In the genomic region with DNA sequence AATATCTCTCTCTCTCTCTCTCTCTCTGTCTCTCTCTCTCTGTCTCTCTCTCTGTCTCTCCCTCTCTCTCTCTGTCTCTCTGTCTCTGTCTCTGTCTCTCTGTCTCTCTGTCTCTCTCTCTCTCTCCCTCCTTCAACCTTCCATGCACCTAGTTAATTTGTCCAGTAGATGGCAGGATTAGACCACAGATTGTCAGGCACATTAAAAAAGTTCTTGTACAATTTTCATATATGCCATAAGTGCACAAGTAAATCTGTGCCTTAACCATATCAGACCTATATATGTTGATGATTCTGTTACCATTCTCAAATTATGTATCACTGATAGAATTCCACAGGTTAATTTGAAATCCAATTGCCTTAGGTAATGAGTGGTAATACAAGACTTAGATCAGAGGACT, we compare ENCODE assay signal across 10 mouse cellular contexts.
DNase-seq lines count a peak whose midpoint lies in the region; ATAC-seq and TF ChIP-seq lines count a peak whose summit lies in the region.
"Had no signal": no experiment of that assay in that cellular context is flagged by ENCODE, and none has a peak within 500 bp of the region (broad histone marks: within the 10 kb centered on the region; RNA-seq: fewer than 3 reads in every experiment).

No protein-coding gene starts in this region.

- no peak overlapping the region for H3K27ac ChIP-seq in lung, postnatal 0 days (ENCODE audit: low read length)
- H3K27ac ChIP-seq in cortical plate, adult 2 months (ENCODE audit: insufficient read depth, low read length) = no peak overlapping the region
- H3K27ac ChIP-seq: embryonic facial prominence, embryonic 12.5 days; hindbrain, embryonic 15.5 days had no signal

- H3K9ac ChIP-seq in lung, postnatal 0 days (replicated peaks; ENCODE audit: low read depth) = no peak overlapping the region
- H3K9ac ChIP-seq: embryonic facial prominence, embryonic 12.5 days; hindbrain, embryonic 15.5 days had no signal

- DNase-seq in heart, postnatal 4 days = peak; percentile 7
- no peak for DNase-seq in heart, adult 8-10 months (ENCODE audit: low spot score)
- no peak for DNase-seq in lung, postnatal 0 days (ENCODE audit: low spot score)
- DNase-seq in lung, adult 18-20 months = no peak
- DNase-seq in retina, embryonic 14.5 days (ENCODE audit: low spot score) = peak; percentile 69
- no peak for DNase-seq in ovary, adult 18-20 months (ENCODE audit: low spot score)

- no peaks in the 10 kb centered on the region for H3K27me3 ChIP-seq in lung, postnatal 0 days (replicated peaks; ENCODE audit: insufficient read depth, low read length)
- H3K27me3 ChIP-seq: embryonic facial prominence, embryonic 12.5 days; hindbrain, embryonic 15.5 days had no signal

- ATAC-seq in lung, postnatal 0 days = no peak
- ATAC-seq in megakaryocyte, adult 5-6 weeks (ENCODE audit: poor library complexity, severe bottlenecking) = no peak

- H3K4me3 ChIP-seq in lung, postnatal 0 days (ENCODE audit: low read depth, low read length) = no peak overlapping the region
- H3K4me3 ChIP-seq in cortical plate, adult 2 months (ENCODE audit: insufficient read depth, low read length) = no peak overlapping the region
- H3K4me3 ChIP-seq: embryonic facial prominence, embryonic 12.5 days; hindbrain, embryonic 15.5 days had no signal

- H3K9me3 ChIP-seq in lung, postnatal 0 days (ENCODE audit: low read length) = no peaks in the 10 kb centered on the region
- H3K9me3 ChIP-seq: embryonic facial prominence, embryonic 12.5 days; hindbrain, embryonic 15.5 days had no signal

- no peak for TF ChIP-seq EP300 in lung, postnatal 0 days (IDR thresholded peaks at IDR 0.05)

- peak; percentile 39 for TF ChIP-seq CTCF in lung, postnatal 0 days (IDR thresholded peaks at IDR 0.05)
- peak; percentile 24; the same call in 1 of the 2 replicates for TF ChIP-seq CTCF in cortical plate, adult 2 months (IDR thresholded peaks at IDR 0.05; ENCODE audit: extremely low read depth, insufficient read depth, low read length)

- H3K4me2 ChIP-seq in lung, postnatal 0 days (replicated peaks; ENCODE audit: low read depth, low read length) = no peak overlapping the region
- H3K4me2 ChIP-seq: embryonic facial prominence, embryonic 12.5 days; hindbrain, embryonic 15.5 days had no signal

- no peaks in the 10 kb centered on the region for H3K36me3 ChIP-seq in lung, postnatal 0 days (ENCODE audit: insufficient read depth, low read length)
- H3K36me3 ChIP-seq: embryonic facial prominence, embryonic 12.5 days; hindbrain, embryonic 15.5 days had no signal

- H3K4me1 ChIP-seq in lung, postnatal 0 days (ENCODE audit: insufficient read depth, low read depth, low read length) = no peaks in the 10 kb centered on the region
- H3K4me1 ChIP-seq in cortical plate, adult 2 months (ENCODE audit: control insufficient read depth, insufficient read depth, low read length) = no peaks in the 10 kb centered on the region
- H3K4me1 ChIP-seq: embryonic facial prominence, embryonic 12.5 days; hindbrain, embryonic 15.5 days had no signal

- TF ChIP-seq POLR2A in cortical plate, adult 2 months (IDR thresholded peaks at IDR 0.05; ENCODE audit: extremely low read depth, insufficient read depth, low read length) = no peak

Comparison
In these comparisons a context has a peak if more than half of its experiments do, and no peak if none do; other contexts are left out.
1. DNase-seq: peak in heart, postnatal 4 days (single experiment) and retina, embryonic 14.5 days (single experiment); none in heart, adult 8-10 months (single experiment), lung, postnatal 0 days (single experiment), lung, adult 18-20 months (0 of 2) and ovary, adult 18-20 months (single experiment).